In genomic region chr9:54661605-54662377, GRCm38 (mm10) we compare ENCODE assay signal across 7 mouse cellular contexts. TPM values are rescaled to one million over a fixed set of nuclear protein-coding genes. Genes with fewer than 3 reads are reported as not detected.
DNase-seq lines count a peak whose midpoint lies in the region; ATAC-seq and TF ChIP-seq lines count a peak whose summit lies in the region.

Gene Acsbg1, minus strand, starts transcription at chr9:54661870.

- ATAC-seq in forebrain, embryonic 14.5 days, result peak; percentile 83
- peak; percentile 79 for ATAC-seq in neural tube, embryonic 13.5 days (ENCODE audit: low read depth)

- no peaks in the 10 kb centered on the region for H3K79me2 ChIP-seq in CH12.LX (replicated peaks; ENCODE audit: control insufficient read depth, extremely low read depth, insufficient read depth, poor library complexity, severe bottlenecking)

- intact Hi-C loops in gastrocnemius, postnatal 14 days (cut with DNase I; ENCODE audit: low total_unique reads), result no loop called here

- DNase-seq in CH12.LX (ENCODE audit: extremely low read depth), result no peak
- DNase-seq in adrenal gland, adult 18-20 months (ENCODE audit: low spot score in 2 of 2), result peak in 1 of 2 experiments; percentile 49
- peak; percentile 71 for DNase-seq in forebrain, embryonic 14.5 days (ENCODE audit: low spot score)
- DNase-seq in layer of hippocampus, postnatal 25 days (ENCODE audit: extremely low spot score in 1 of 2, low spot score in 1 of 2), result peak in 1 of 2 experiments; percentile 20
- no peak for DNase-seq in gastrocnemius, postnatal 14 days
- no peak for DNase-seq in T-cell, adult 2 months (ENCODE audit: low spot score)

- no peaks in the 10 kb centered on the region for H3K27me3 ChIP-seq in CH12.LX (replicated peaks)
- no peaks in the 10 kb centered on the region for H3K27me3 ChIP-seq in forebrain, embryonic 14.5 days (replicated peaks; ENCODE audit: control insufficient read depth, insufficient read depth, low read length)
- H3K27me3 ChIP-seq in neural tube, embryonic 13.5 days, result no peaks in the 10 kb centered on the region

- dilution Hi-C loops in CH12.LX (cut with MboI; ENCODE audit: extremely low pct_ligation_motif_present, extremely low pct_unique_long_range_greater_than_20kb, low sequenced_read_pairs), result no loop called here

- H3K27ac ChIP-seq in CH12.LX (ENCODE audit: insufficient read depth, low read depth), result no peak within 1 kb of the TSS
- peak within 1 kb of the TSS; percentile 53 for H3K27ac ChIP-seq in forebrain, embryonic 14.5 days (ENCODE audit: low read depth, low read length)
- peak within 1 kb of the TSS; percentile 61 for H3K27ac ChIP-seq in neural tube, embryonic 13.5 days (replicated peaks)

- H3K9me3 ChIP-seq in CH12.LX (replicated peaks; ENCODE audit: low read length), result no peaks in the 10 kb centered on the region
- H3K9me3 ChIP-seq in forebrain, embryonic 14.5 days (replicated peaks; ENCODE audit: control insufficient read depth, low read length), result no peaks in the 10 kb centered on the region
- H3K9me3 ChIP-seq in neural tube, embryonic 13.5 days, result 0 out of 2 replicates have a peak, but pooled peaks cover 3% of the 10 kb centered on the region

- no peak for TF ChIP-seq POLR2A in CH12.LX (IDR thresholded peaks at IDR 0.05; ENCODE audit: low read depth, low read length)

- no peak for TF ChIP-seq EP300 in CH12.LX (IDR thresholded peaks at IDR 0.05; ENCODE audit: low read length)

- H3K4me3 ChIP-seq in CH12.LX (replicated peaks in 1 of 3; ENCODE audit: low read depth in 2 of 3, low read length in 2 of 3, poor library complexity in 1 of 3), result no peak within 1 kb of the TSS
- peak within 1 kb of the TSS; percentile 9; the same call in 1 of the 2 replicates for H3K4me3 ChIP-seq in forebrain, embryonic 14.5 days (ENCODE audit: low read depth, low read length)
- no peak within 1 kb of the TSS for H3K4me3 ChIP-seq in neural tube, embryonic 13.5 days

- in situ Hi-C loops in CH12.LX (cut with MboI; ENCODE audit: low pct_ligation_motif_present, low pct_unique_long_range_greater_than_20kb, low sequenced_read_pairs), result no loop called here

- H3K4me1 ChIP-seq in CH12.LX (ENCODE audit: control insufficient read depth in 1 of 2, insufficient read depth in 2 of 2), result peaks cover 2 to 9% of the 10 kb centered on the region in 2 experiments; a peak in 2 of 4 replicates
- peaks cover 10% of the 10 kb centered on the region for H3K4me1 ChIP-seq in forebrain, embryonic 14.5 days (ENCODE audit: control insufficient read depth, insufficient read depth, low read length)
- H3K4me1 ChIP-seq in neural tube, embryonic 13.5 days (replicated peaks), result peaks cover 18% of the 10 kb centered on the region

- no peak for TF ChIP-seq CTCF in CH12.LX (conservative IDR thresholded peaks at IDR 0.05 in 1 of 2, IDR thresholded peaks at IDR 0.05 in 1 of 2; ENCODE audit: low read depth in 2 of 2, low read length in 2 of 2)

- TF ChIP-seq RAD21 in CH12.LX (IDR thresholded peaks at IDR 0.05; ENCODE audit: low read depth, low read length), result no peak

- no peaks in the 10 kb centered on the region for H3K36me3 ChIP-seq in CH12.LX (replicated peaks in 1 of 2; ENCODE audit: control insufficient read depth in 1 of 2, insufficient read depth in 1 of 2, low read length in 1 of 2)
- H3K36me3 ChIP-seq in forebrain, embryonic 14.5 days (ENCODE audit: control insufficient read depth, insufficient read depth, low read length), result no peaks in the 10 kb centered on the region
- H3K36me3 ChIP-seq in neural tube, embryonic 13.5 days, result no peaks in the 10 kb centered on the region

- 4% methylated on average over 10 of the region's 10 CpGs for WGBS in forebrain, embryonic 14.5 days
- 3% methylated on average over 10 of the region's 10 CpGs for WGBS in neural tube, embryonic 13.5 days

- H3K9ac ChIP-seq in CH12.LX (ENCODE audit: insufficient read depth, low read depth), result no peak within 1 kb of the TSS
- peak within 1 kb of the TSS; percentile 29; the same call in 1 of the 2 replicates for H3K9ac ChIP-seq in forebrain, embryonic 14.5 days (ENCODE audit: low read length)
- no peak within 1 kb of the TSS for H3K9ac ChIP-seq in neural tube, embryonic 13.5 days

- H3K4me2 ChIP-seq in CH12.LX (ENCODE audit: insufficient read depth, low read depth, poor library complexity, severe bottlenecking), result no peak within 1 kb of the TSS
- peak within 1 kb of the TSS; percentile 42 for H3K4me2 ChIP-seq in forebrain, embryonic 14.5 days (ENCODE audit: low read length)
- H3K4me2 ChIP-seq in neural tube, embryonic 13.5 days, result peak within 1 kb of the TSS; percentile 39

TF ChIP-seq in CH12.LX, 34 proteins besides CTCF, POLR2A, EP300 and RAD21:
- TF ChIP-seq NRF1 (IDR thresholded peaks at IDR 0.05; ENCODE audit: low read depth, low read length) (no peak), USF2 (conservative IDR thresholded peaks at IDR 0.05; ENCODE audit: low read depth, low read length) (no peak), MEF2A (IDR thresholded peaks at IDR 0.05; ENCODE audit: borderline replicate concordance, low read depth, low read length) (no peak), ZMIZ1 (IDR thresholded peaks at IDR 0.05; ENCODE audit: low read depth, low read length) (no peak), IRF4 (IDR thresholded peaks at IDR 0.05; ENCODE audit: low read depth, low read length) (no peak)

RNA-seq across cellular contexts. Expression of gene Acsbg1, which starts in this region (rescaled TPM):
- total RNA-seq in CH12.LX (2012; rRNA removed) (13.7 and 16.8 TPM in 2 replicates), CH12.LX (2014; rRNA removed) (24.0 and 25.8 TPM in 2 replicates)
- polyA plus RNA-seq in CH12.LX (2012; ENCODE audit: insufficient read length, low read depth), result 23.6 and 24.7 TPM in 2 replicates
- 100 to 1,000 TPM; 221 to 307 TPM for total RNA-seq in adrenal gland, adult 18-20 months (2021)
- 18.6 and 21.9 TPM in 2 replicates for polyA plus RNA-seq in forebrain, embryonic 14.5 days (2014; fragmentation: Nextera tagmentation; extraction: Ambion mirVana)
- 100 to 1,000 TPM; 111 to 117 TPM for total RNA-seq in layer of hippocampus, postnatal 25 days (2021)
- 17.0 TPM in 2 replicates for polyA plus RNA-seq in neural tube, embryonic 13.5 days (2015; fragmentation: Nextera tagmentation; extraction: Ambion mirVana)
- under 1 TPM; 0.27 to 0.45 TPM for total RNA-seq in gastrocnemius, postnatal 14 days (2021)

Comparison
In these comparisons a context has a peak if more than half of its experiments do, and no peak if none do; other contexts are left out.
1. RNA of gene Acsbg1 (total RNA-seq): 221 to 307 TPM in adrenal gland, adult 18-20 months, 111 to 117 TPM in layer of hippocampus, postnatal 25 days and 13.7 to 25.8 TPM in CH12.LX; 0.27 to 0.45 TPM in gastrocnemius, postnatal 14 days; every median in the first group is over 10 times any median in the second.
2. RNA of gene Acsbg1 (total RNA-seq): 221 to 307 TPM in adrenal gland, adult 18-20 months and 111 to 117 TPM in layer of hippocampus, postnatal 25 days; 13.7 to 25.8 TPM in CH12.LX; every median in the first group is over 4 times any median in the second.